Mouse (Mus musculus): ENCODE measurements around the gene Zfp791.

GRCm38 (mm10) chr8:85086238-85086637, 36.7 kb downstream of the Zfp791 start:
- no peak for TF ChIP-seq POLR2A (IDR thresholded peaks at IDR 0.05; ENCODE audit: insufficient read depth, low read depth, low read length)
- no peak for TF ChIP-seq CTCF (IDR thresholded peaks at IDR 0.05; ENCODE audit: insufficient read depth, low read depth, low read length)
